Mouse (Mus musculus): ENCODE measurements around the gene Rpl22. TPM values are rescaled to one million over a fixed set of nuclear protein-coding genes. Genes with fewer than 3 reads are reported as not detected.

Rpl22 gene
- total RNA-seq, 2 experiments from 2014 or later = 182 to 187 TPM

GRCm38 (mm10) chr4:152355672-152356071, 30.1 kb downstream of the Rpl22 start:
- intact Hi-C loops (cut with DNase I) = no loop called here
- DNase-seq (ENCODE audit: low spot score in 2 of 2) = no peak

DNA sequence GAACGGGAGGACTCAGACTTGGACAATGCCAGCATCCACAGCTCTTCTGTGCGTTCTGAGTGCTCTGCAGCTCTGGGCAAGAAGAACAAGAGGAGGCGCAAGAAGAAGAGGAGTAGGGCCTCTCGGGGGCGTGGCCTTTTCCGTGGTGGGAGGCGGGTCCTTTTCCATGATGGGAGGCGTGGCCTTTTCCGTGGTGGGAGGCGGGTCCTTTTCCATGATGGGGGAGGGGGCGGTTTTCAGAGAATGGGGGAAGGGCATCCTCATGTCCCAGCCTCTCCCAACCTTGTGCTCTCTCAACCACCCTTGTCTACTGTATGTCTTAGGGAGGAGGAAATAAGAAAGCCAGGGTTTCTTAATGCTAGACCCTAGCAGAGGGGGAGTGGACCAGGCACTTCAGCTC, 34.2 kb downstream of the Rpl22 start:
- intact Hi-C loops (cut with DNase I) = no loop called here
- DNase-seq (ENCODE audit: low spot score in 2 of 2) = no peak

GRCm38 (mm10) chr4:152360855-152361254, 35.3 kb downstream of the Rpl22 start:
- no peak for DNase-seq (ENCODE audit: low spot score in 2 of 2)
- intact Hi-C loops (cut with DNase I) = no loop called here

DNA sequence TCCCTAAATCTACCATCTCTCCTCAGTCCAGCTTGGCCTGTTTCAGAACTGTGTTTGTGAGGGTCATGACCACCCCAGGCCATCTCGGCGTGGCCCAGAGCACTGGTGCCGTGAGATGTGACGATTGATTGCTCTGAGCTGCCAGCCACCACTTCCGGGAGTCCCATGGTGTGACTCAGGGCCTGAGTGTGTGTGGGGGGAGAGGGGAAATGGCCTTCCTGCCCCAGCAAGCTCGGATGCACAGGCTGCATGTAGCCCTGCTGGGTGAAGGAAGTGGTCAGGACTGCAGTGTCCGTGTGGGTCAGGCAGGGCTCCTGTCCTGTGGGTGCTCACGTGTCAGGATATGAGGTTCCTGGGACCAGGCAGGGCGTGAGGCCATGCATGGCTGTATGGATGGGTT, 36.6 kb downstream of the Rpl22 start:
- intact Hi-C loops (cut with DNase I) = no loop called here
- DNase-seq (ENCODE audit: low spot score in 2 of 2) = no peak

GRCm38 (mm10) chr4:152365228-152365627, 39.7 kb downstream of the Rpl22 start:
- no peak for DNase-seq (ENCODE audit: low spot score in 2 of 2)
- intact Hi-C loops (cut with DNase I) = no loop called here

DNA sequence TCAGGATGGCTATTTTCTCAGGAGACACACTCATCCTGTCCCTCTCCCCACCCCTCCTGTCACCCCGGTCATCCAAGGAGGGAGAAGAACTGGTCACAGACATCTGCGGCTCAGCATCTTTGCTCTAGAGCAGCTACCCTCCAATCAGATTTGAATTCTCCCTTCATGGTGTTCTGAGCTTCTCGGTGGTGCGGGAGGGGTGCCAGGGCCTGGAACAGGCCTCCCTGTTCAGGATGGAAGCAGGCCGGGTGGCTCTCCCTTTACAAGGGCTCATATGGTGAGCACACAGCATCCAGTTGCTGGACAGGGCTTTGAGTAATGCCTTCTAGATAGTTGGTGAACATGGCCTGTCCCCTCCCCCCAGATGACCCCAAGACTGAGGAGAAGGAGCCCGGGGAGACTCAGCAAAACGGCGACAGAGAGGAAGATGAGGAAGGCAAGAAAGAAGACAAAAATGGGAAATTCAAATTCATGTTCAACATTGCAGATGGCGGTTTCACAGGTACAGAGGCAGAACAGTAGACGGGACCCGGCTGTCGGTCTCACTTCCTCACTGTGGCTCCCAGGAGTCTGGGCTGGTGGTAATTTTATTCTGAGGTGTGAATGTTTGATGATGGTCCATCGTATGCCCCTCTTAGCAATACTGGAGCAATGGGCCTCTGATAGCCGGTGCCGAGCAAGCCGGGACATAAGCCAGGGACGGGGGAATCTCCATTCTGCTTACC, 57.1 kb downstream of the Rpl22 start:
- DNase-seq (ENCODE audit: low spot score in 2 of 2) = no peak
- intact Hi-C loops (cut with DNase I) = no loop called here

Other genes starting within 250 kb of the Rpl22 start
- gene Tnfrsf25, start 209.8 kb upstream of the Rpl22 start, total RNA-seq (2021) = 10 to 100 TPM in 1 of 2 experiments, 1 to 10 TPM in 1; 6.2 to 16.5 TPM
- gene Espn, start 173.4 kb upstream of the Rpl22 start, total RNA-seq (2021) = under 1 TPM; 0.24 to 0.44 TPM
- gene Hes2, start 166.9 kb upstream of the Rpl22 start, total RNA-seq (2021) = not detected
- 100 to 1,000 TPM; 377 to 378 TPM for gene Acot7, start 147.6 kb upstream of the Rpl22 start, total RNA-seq (2021)
- gene Gpr153, start 51.5 kb upstream of the Rpl22 start, total RNA-seq (2021) = 10 to 100 TPM; 31.2 to 31.6 TPM
- gene Hes3, start 34.1 kb upstream of the Rpl22 start, total RNA-seq (2021) = under 1 TPM; 0.20 to 0.42 TPM
- 10 to 100 TPM; 43.1 to 45.0 TPM for gene Icmt, start 28.5 kb upstream of the Rpl22 start, total RNA-seq (2021)
- 1 to 10 TPM; 5.3 to 7.4 TPM for gene Rnf207, start 6.7 kb upstream of the Rpl22 start, total RNA-seq (2021)
- 100 to 1,000 TPM; 160 to 177 TPM for gene Chd5, start 12.9 kb downstream of the Rpl22 start, total RNA-seq (2021)
- gene Nphp4, start 151.0 kb downstream of the Rpl22 start, total RNA-seq (2021) = 10 to 100 TPM; 18.7 to 19.9 TPM
- gene Kcnab2, start 152.1 kb downstream of the Rpl22 start, total RNA-seq (2021) = 100 to 1,000 TPM; 216 to 228 TPM

All from left cerebral cortex, postnatal 14 days (tissue).